Mouse (Mus musculus) layer of hippocampus, adult 8-10 months (tissue): ENCODE measurements around the gene Klk1b5. TPM values are rescaled to one million over a fixed set of nuclear protein-coding genes. Genes with fewer than 3 reads are reported as not detected.
A peak's percentile ranks its signal among the peaks of the same experiment; 100 is the strongest.
"Not testable (repeated sequence)": the region's sequence is repeated elsewhere in the genome, so short reads cannot be mapped to it uniquely, and the experiment has no call there.

Experiments used
- DNase-seq, 2 experiments: peaks; one replicate each; pipeline ENCODE4 v3.0.0; 2022; ENCODE audit warnings: low spot score in 2 of 2
- total RNA-seq, 4 experiments: library from RNA; stranded (reverse); gene quantifications; 2 replicates each; pipeline ENCODE4 v1.2.4; 2022

The Klk1b5 gene
- not detected for total RNA-seq

GRCm38 (mm10) chr7:44215645-44216044, at the start of gene Klk1b5:
Gene Klk1b5 (plus strand): TSS chr7:44215945.
- no peak for DNase-seq

GRCm38 (mm10) chr7:44179299-44180045, 36.3 kb upstream of the Klk1b5 start:
- DNase-seq: no peak

- DNase-seq: not testable (repeated sequence)
Observed at GRCm38 (mm10) chr7:44186516-44186915, 29.2 kb upstream of the Klk1b5 start.

GRCm38 (mm10) chr7:44187936-44188335, 27.8 kb upstream of the Klk1b5 start, which contains the start of gene Klk1b24:
Gene Klk1b24 (plus strand): TSS chr7:44188236.
- not testable (repeated sequence) for DNase-seq

GRCm38 (mm10) chr7:44193466-44193865, 22.3 kb upstream of the Klk1b5 start:
- not testable (repeated sequence) for DNase-seq

GRCm38 (mm10) chr7:44197891-44198290, 17.9 kb upstream of the Klk1b5 start, which contains the start of gene Klk1b3:
Gene Klk1b3 (plus strand): TSS chr7:44198191.
- DNase-seq: no peak

- not testable (repeated sequence) for DNase-seq
Observed at GRCm38 (mm10) chr7:44207135-44207534, 8.6 kb upstream of the Klk1b5 start, which contains the start of gene Klk1b4. Gene Klk1b4 (plus strand): TSS chr7:44207435.

GRCm38 (mm10) chr7:44208307-44208706, 7.4 kb upstream of the Klk1b5 start:
- DNase-seq: no peak

- DNase-seq: not testable (repeated sequence)
Observed at GRCm38 (mm10) chr7:44221601-44222000, 5.9 kb downstream of the Klk1b5 start.

- DNase-seq: not testable (repeated sequence)
Observed at GRCm38 (mm10) chr7:44222335-44222734, 6.6 kb downstream of the Klk1b5 start.

- no peak for DNase-seq
Observed at GRCm38 (mm10) chr7:44225076-44225475, 9.3 kb downstream of the Klk1b5 start, which contains the start of gene Klk1. Gene Klk1 (plus strand): TSS chr7:44225360.

- DNase-seq: no peak
Observed at GRCm38 (mm10) chr7:44235909-44236308, 20.2 kb downstream of the Klk1b5 start, which contains the start of gene Gm36864. Gene Gm36864 (plus strand): TSS chr7:44236177.

- no peak for DNase-seq
Observed at GRCm38 (mm10) chr7:44239913-44240312, 24.2 kb downstream of the Klk1b5 start.

GRCm38 (mm10) chr7:44240712-44241111, 25.0 kb downstream of the Klk1b5 start:
- DNase-seq: no peak

- no peak for DNase-seq
Observed at GRCm38 (mm10) chr7:44241163-44241562, 25.4 kb downstream of the Klk1b5 start.

- DNase-seq: no peak
Observed at GRCm38 (mm10) chr7:44244080-44244479, 28.3 kb downstream of the Klk1b5 start.

- peak; percentile 86 to 92 for DNase-seq
Observed at GRCm38 (mm10) chr7:44246055-44246983, 30.6 kb downstream of the Klk1b5 start, which contains the start of the genes 1700028J19Rik and 2410002F23Rik. Gene 1700028J19Rik (minus strand): TSS chr7:44246695. Gene 2410002F23Rik (plus strand): TSS chr7:44246722.

GRCm38 (mm10) chr7:44246984-44247470, 31.3 kb downstream of the Klk1b5 start:
- DNase-seq: peak in 1 of 2 experiments; percentile 52

- no peak for DNase-seq
Observed at GRCm38 (mm10) chr7:44247971-44248370, 32.2 kb downstream of the Klk1b5 start.

- DNase-seq: no peak
Observed at GRCm38 (mm10) chr7:44249248-44249647, 33.5 kb downstream of the Klk1b5 start.

GRCm38 (mm10) chr7:44250732-44251275, 35.1 kb downstream of the Klk1b5 start:
- DNase-seq: not testable (repeated sequence)
